Mouse (Mus musculus) adrenal gland, postnatal 0 days (tissue): ENCODE results near the gene Clec4e. TPM values are rescaled to one million over a fixed set of nuclear protein-coding genes. Genes with fewer than 3 reads are reported as not detected.

Source experiments
- polyA plus RNA-seq: library from polyadenylated mRNA; unstranded; fragments of >200 nt; fragmentation: Nextera tagmentation; extraction: Ambion mirVana; gene quantifications from 2 replicates; pipeline ENCODE4 v1.2.1, GENCODE M21; 2015

Clec4e gene
- polyA plus RNA-seq, result 0.25 and 0.47 TPM in 2 replicates

GRCm38 (mm10) chr6:123289753-123290152 lies at the start of gene Clec4e:
Clec4e (minus strand) TSS chr6:123289870.

GRCm38 (mm10) chr6:123308033-123308432 lies 18.4 kb upstream of the Clec4e start, which contains the start of gene Vmn2r19:
Vmn2r19 (plus strand) TSS chr6:123308333.

GRCm38 (mm10) chr6:123261555-123262161 lies 28.0 kb downstream of the Clec4e start, which contains the start of gene Clec4d:
Clec4d (plus strand) TSS chr6:123262111.

Other genes with a start within 250 kb of the Clec4e start
- 0.17 and 0.46 TPM in 2 replicates for gene Clec4b1, start 239.9 kb downstream of the Clec4e start, polyA plus RNA-seq
- 9.6 and 18.4 TPM in 2 replicates for gene Clec4a2, start 183.4 kb downstream of the Clec4e start, polyA plus RNA-seq
- not detected in 2 replicates for gene Clec4b2, start 117.0 kb downstream of the Clec4e start, polyA plus RNA-seq
- 19.2 and 26.2 TPM in 2 replicates for gene Clec4n, start 60.0 kb downstream of the Clec4e start, polyA plus RNA-seq
- 2.2 and 2.8 TPM in 2 replicates for gene Clec4d, start 27.8 kb downstream of the Clec4e start, polyA plus RNA-seq
- not detected in 2 replicates for gene Vmn2r19, start 18.5 kb upstream of the Clec4e start, polyA plus RNA-seq
- not detected in 2 replicates for gene Vmn2r20, start 128.2 kb upstream of the Clec4e start, polyA plus RNA-seq
- gene Vmn2r21, start 243.5 kb upstream of the Clec4e start, polyA plus RNA-seq, result not detected in 2 replicates